Mouse (Mus musculus): Measurements from ENCODE around the gene Fgg. TPM values are rescaled to one million over a fixed set of nuclear protein-coding genes. Genes with fewer than 3 reads are reported as not detected.

Fgg gene
- polyA plus RNA-seq, 2 experiments: 249 to 442 TPM

- no peak for TF ChIP-seq CTCF (IDR thresholded peaks at IDR 0.05; ENCODE audit: low read depth)
- no peak for TF ChIP-seq EP300 (IDR thresholded peaks at IDR 0.05; ENCODE audit: low read depth)
- no peak overlapping the region; a peak in 1 of 4 replicates for H3K4me3 ChIP-seq (ENCODE audit: insufficient read depth in 1 of 2, low read depth in 2 of 2, low read length in 2 of 2)
- H3K36me3 ChIP-seq (replicated peaks; ENCODE audit: control insufficient read depth, insufficient read depth, low read depth): no peaks in the 10 kb centered on the region
- peak in 2 of 3 experiments; percentile 27 to 28 for DNase-seq (ENCODE audit: low read depth in 3 of 3, low spot score in 3 of 3)
- H3K27ac ChIP-seq: no peak overlapping the region
- H3K4me1 ChIP-seq (replicated peaks; ENCODE audit: control insufficient read depth in 2 of 2, insufficient read depth in 2 of 2, low read length in 1 of 2): peaks cover 0 to 7% of the 10 kb centered on the region in 2 experiments; a peak in 2 of 4 replicates
- H3K4me2 ChIP-seq (ENCODE audit: low read depth): no peak overlapping the region
- no peaks in the 10 kb centered on the region for H3K27me3 ChIP-seq (ENCODE audit: control insufficient read depth, insufficient read depth, low read length)
- ATAC-seq (ENCODE audit: insufficient read depth): peak; percentile 80
- WGBS (ENCODE audit: insufficient replicate concordance): 51% methylated on average over 2 of the region's 2 CpGs
- no peak overlapping the region for H3K9ac ChIP-seq (replicated peaks)
- no peaks in the 10 kb centered on the region for H3K9me3 ChIP-seq (ENCODE audit: control insufficient read depth, low read length)
Measured at GRCm38 (mm10) chr3:83020387-83020786, 12.9 kb downstream of the Fgg start.

- peaks cover 0 to 8% of the 10 kb centered on the region in 2 experiments; a peak in 2 of 4 replicates for H3K4me1 ChIP-seq (replicated peaks; ENCODE audit: control insufficient read depth in 2 of 2, insufficient read depth in 2 of 2, low read length in 1 of 2)
- WGBS (ENCODE audit: insufficient replicate concordance): 70% methylated on average over 5 of the region's 5 CpGs
- ATAC-seq (ENCODE audit: insufficient read depth): no peak
- H3K4me3 ChIP-seq (ENCODE audit: insufficient read depth in 1 of 2, low read depth in 2 of 2, low read length in 2 of 2): no peak overlapping the region
- H3K36me3 ChIP-seq (replicated peaks; ENCODE audit: control insufficient read depth, insufficient read depth, low read depth): no peaks in the 10 kb centered on the region
- no peak overlapping the region for H3K4me2 ChIP-seq (ENCODE audit: low read depth)
- no peaks in the 10 kb centered on the region for H3K27me3 ChIP-seq (ENCODE audit: control insufficient read depth, insufficient read depth, low read length)
- no peak overlapping the region for H3K9ac ChIP-seq (replicated peaks)
- H3K9me3 ChIP-seq (ENCODE audit: control insufficient read depth, low read length): no peaks in the 10 kb centered on the region
- H3K27ac ChIP-seq: no peak overlapping the region
- DNase-seq (ENCODE audit: low read depth in 3 of 3, low spot score in 3 of 3): no peak
- TF ChIP-seq CTCF (IDR thresholded peaks at IDR 0.05; ENCODE audit: low read depth) (no peak), EP300 (IDR thresholded peaks at IDR 0.05; ENCODE audit: low read depth) (no peak)
Measured at GRCm38 (mm10) chr3:83021176-83021575, 13.7 kb downstream of the Fgg start.

GRCm38 (mm10) chr3:83025036-83025435, 17.5 kb downstream of the Fgg start:
- peaks cover 0 to 8% of the 10 kb centered on the region in 2 experiments; a peak in 2 of 4 replicates for H3K4me1 ChIP-seq (replicated peaks; ENCODE audit: control insufficient read depth in 2 of 2, insufficient read depth in 2 of 2, low read length in 1 of 2)
- H3K9ac ChIP-seq (replicated peaks): no peak overlapping the region
- H3K36me3 ChIP-seq (replicated peaks; ENCODE audit: control insufficient read depth, insufficient read depth, low read depth): no peaks in the 10 kb centered on the region
- no peak for DNase-seq (ENCODE audit: low read depth in 3 of 3, low spot score in 3 of 3)
- WGBS (ENCODE audit: insufficient replicate concordance): 67% methylated on average over 6 of the region's 6 CpGs
- H3K4me3 ChIP-seq (ENCODE audit: insufficient read depth in 1 of 2, low read depth in 2 of 2, low read length in 2 of 2): no peak overlapping the region
- H3K27ac ChIP-seq: no peak overlapping the region
- H3K9me3 ChIP-seq (ENCODE audit: control insufficient read depth, low read length): no peaks in the 10 kb centered on the region
- no peak for ATAC-seq (ENCODE audit: insufficient read depth)
- no peak overlapping the region; the same call in 1 of the 2 replicates for H3K4me2 ChIP-seq (ENCODE audit: low read depth)
- H3K27me3 ChIP-seq (ENCODE audit: control insufficient read depth, insufficient read depth, low read length): no peaks in the 10 kb centered on the region
- no peak for TF ChIP-seq EP300 (IDR thresholded peaks at IDR 0.05; ENCODE audit: low read depth)
- TF ChIP-seq CTCF (IDR thresholded peaks at IDR 0.05; ENCODE audit: low read depth): no peak

GRCm38 (mm10) chr3:83025475-83026301, 18.2 kb downstream of the Fgg start, which contains the start of gene Fga:
TSS of gene Fga (plus strand) at chr3:83026076.
- TF ChIP-seq CTCF (IDR thresholded peaks at IDR 0.05; ENCODE audit: low read depth) (no peak), EP300 (IDR thresholded peaks at IDR 0.05; ENCODE audit: low read depth) (no peak)
- Histone ChIP-seq H3K27ac (no peak within 1 kb of the TSS), H3K9me3 (ENCODE audit: control insufficient read depth, low read length) (no peaks in the 10 kb centered on the region), H3K4me1 (replicated peaks; ENCODE audit: control insufficient read depth in 2 of 2, insufficient read depth in 2 of 2, low read length in 1 of 2) (peaks cover 0 to 6% of the 10 kb centered on the region in 2 experiments; a peak in 2 of 4 replicates), H3K4me3 (ENCODE audit: insufficient read depth in 1 of 2, low read depth in 2 of 2, low read length in 2 of 2) (peak within 1 kb of the TSS; percentile 23 to 67), H3K36me3 (replicated peaks; ENCODE audit: control insufficient read depth, insufficient read depth, low read depth) (no peaks in the 10 kb centered on the region), H3K27me3 (ENCODE audit: control insufficient read depth, insufficient read depth, low read length) (no peaks in the 10 kb centered on the region), H3K9ac (replicated peaks) (peak within 1 kb of the TSS; percentile 45), H3K4me2 (ENCODE audit: low read depth) (peak within 1 kb of the TSS; percentile 13; the same call in 1 of the 2 replicates)
- 47% methylated on average over 9 of the region's 9 CpGs for WGBS (ENCODE audit: insufficient replicate concordance)
- ATAC-seq (ENCODE audit: insufficient read depth): peak; percentile 76
- DNase-seq (ENCODE audit: low read depth in 3 of 3, low spot score in 3 of 3): no peak

GRCm38 (mm10) chr3:83027546-83028251, 20.2 kb downstream of the Fgg start:
- no peaks in the 10 kb centered on the region for H3K36me3 ChIP-seq (replicated peaks; ENCODE audit: control insufficient read depth, insufficient read depth, low read depth)
- ATAC-seq (ENCODE audit: insufficient read depth) (no peak), DNase-seq (ENCODE audit: low read depth in 3 of 3, low spot score in 3 of 3) (no peak)
- H3K4me1 ChIP-seq (replicated peaks; ENCODE audit: control insufficient read depth in 2 of 2, insufficient read depth in 2 of 2, low read length in 1 of 2): 0 out of 4 replicates have a peak, but pooled peaks cover 0 to 2% of the 10 kb centered on the region in 2 experiments
- no peaks in the 10 kb centered on the region for H3K27me3 ChIP-seq (ENCODE audit: control insufficient read depth, insufficient read depth, low read length)
- H3K9me3 ChIP-seq (ENCODE audit: control insufficient read depth, low read length): no peaks in the 10 kb centered on the region
- H3K4me2 ChIP-seq (ENCODE audit: low read depth): peak overlapping the region; percentile 50
- TF ChIP-seq CTCF (IDR thresholded peaks at IDR 0.05; ENCODE audit: low read depth) (no peak), EP300 (IDR thresholded peaks at IDR 0.05; ENCODE audit: low read depth) (no peak)
- WGBS (ENCODE audit: insufficient replicate concordance): 75% methylated on average over 9 of the region's 9 CpGs
- no peak overlapping the region for H3K27ac ChIP-seq
- no peak overlapping the region for H3K9ac ChIP-seq (replicated peaks)
- peak overlapping the region; percentile 29 to 42; a peak in 3 of 4 replicates for H3K4me3 ChIP-seq (ENCODE audit: insufficient read depth in 1 of 2, low read depth in 2 of 2, low read length in 2 of 2)

All from liver, embryonic 14.5 days (tissue).